Mouse (Mus musculus) kidney, adult 2 months (tissue): ENCODE measurements around the gene S1pr2. TPM values are rescaled to one million over a fixed set of nuclear protein-coding genes. Genes with fewer than 3 reads are reported as not detected.
A peak's percentile ranks its signal among the peaks of the same experiment; 100 is the strongest.
"Not testable (repeated sequence)": the region's sequence is repeated elsewhere in the genome, so short reads cannot be mapped to it uniquely, and the experiment has no call there.

ENCODE experiments used
- DNase-seq: peaks from one replicate; pipeline ENCODE4 v3.0.0; 2021
- H3K27ac ChIP-seq: fragments of 200-500 bp; 2 replicates; pipeline ENCODE4 v1.5.1; 2012; ENCODE audit warnings: low read depth, low read length, control low read depth, inconsistent platforms; ENCODE audit not compliant: insufficient read depth
- H3K27me3 ChIP-seq: fragments of 200-500 bp; replicated peaks from 2 replicates; pipeline ENCODE4 v1.6.1; 2012; ENCODE audit warnings: mild to moderate bottlenecking, moderate library complexity, low read length, inconsistent platforms; ENCODE audit not compliant: control insufficient read depth, insufficient read depth
- H3K36me3 ChIP-seq: fragments of 200-500 bp; 2 replicates; pipeline ENCODE4 v1.6.1; 2012; ENCODE audit warnings: mild to moderate bottlenecking, moderate library complexity, low read length, inconsistent platforms; ENCODE audit not compliant: control insufficient read depth, insufficient read depth
- H3K4me1 ChIP-seq: fragments of 200-500 bp; 2 replicates; pipeline ENCODE4 v1.6.1; 2011; ENCODE audit warnings: low read length; ENCODE audit not compliant: control insufficient read depth, insufficient read depth
- H3K4me3 ChIP-seq: fragments of 200-500 bp; 2 replicates; pipeline ENCODE4 v1.5.1; 2011; ENCODE audit warnings: mild to moderate bottlenecking, low read depth, low read length, control low read depth; ENCODE audit not compliant: insufficient read depth
- CTCF ChIP-seq: fragments of 200-500 bp; conservative IDR thresholded peaks from 2 replicates; pipeline ENCODE4 v1.5.1; 2011; ENCODE audit warnings: low read depth, mild to moderate bottlenecking, control low read depth, low read length, moderate library complexity, mixed read lengths; ENCODE audit not compliant: insufficient read depth, insufficient read length
- POLR2A ChIP-seq: fragments of 200-500 bp; IDR thresholded peaks from one replicate; pipeline ENCODE4 v1.6.1; 2011; ENCODE audit warnings: low read depth, low read length, control low read depth
- WGBS: fragments of 180-500 bp; shearing (Covaris S2); methylation state at CpG from one replicate; pipeline ENCODE4 v1.1.7; 2018; 5-methylcytosine and 5-hydroxymethylcytosine counted together
- polyA plus RNA-seq: library from polyadenylated mRNA; depleted of rRNA; stranded (reverse); fragments of >200 nt; gene quantifications from 2 replicates; pipeline ENCODE4 v1.2.3, GENCODE M21; 2012

Gene S1pr2
- polyA plus RNA-seq, 1 experiment = 3.5 TPM

- Histone ChIP-seq H3K36me3 (no peaks in the 10 kb centered on the region), H3K4me1 (no peaks in the 10 kb centered on the region), H3K4me3 (peak overlapping the region; percentile 45), H3K27ac (no peak overlapping the region), H3K27me3 (no peaks in the 10 kb centered on the region)
- TF ChIP-seq CTCF = no peak
- TF ChIP-seq POLR2A = no peak
- DNase-seq = no peak
- 8% methylated on average over 17 of the region's 17 CpGs for WGBS
Observed at GRCm38 (mm10) chr9:21016331-21017176, 40.0 kb upstream of the S1pr2 start.

- H3K4me3 ChIP-seq = peak within 1 kb of the TSS; percentile 45
- TF ChIP-seq POLR2A (peak; percentile 95), CTCF (no peak)
- peak; percentile 93 for DNase-seq
- no peaks in the 10 kb centered on the region for H3K4me1 ChIP-seq
- no peaks in the 10 kb centered on the region for H3K27me3 ChIP-seq
- WGBS = 1% methylated on average over 30 of the region's 30 CpGs
- peak within 1 kb of the TSS; percentile 79 for H3K27ac ChIP-seq
- H3K36me3 ChIP-seq = no peaks in the 10 kb centered on the region
Observed at GRCm38 (mm10) chr9:21015571-21016130, 39.1 kb upstream of the S1pr2 start, which contains the start of gene Icam1. TSS of gene Icam1 (plus strand) at chr9:21015985.

- Histone ChIP-seq H3K36me3 (no peaks in the 10 kb centered on the region), H3K4me3 (peak overlapping the region; percentile 45), H3K27me3 (no peaks in the 10 kb centered on the region), H3K4me1 (no peaks in the 10 kb centered on the region), H3K27ac (peak overlapping the region; percentile 79; the same call in 1 of the 2 replicates)
- WGBS = 8% methylated on average over 29 of the region's 29 CpGs
- DNase-seq = peak; percentile 86
- TF ChIP-seq CTCF = no peak
- TF ChIP-seq POLR2A = no peak
Observed at GRCm38 (mm10) chr9:21014691-21015570, 38.4 kb upstream of the S1pr2 start.

- no peaks in the 10 kb centered on the region for H3K4me1 ChIP-seq
- 29% methylated on average over 1 of the region's 1 CpGs for WGBS
- no peaks in the 10 kb centered on the region for H3K36me3 ChIP-seq
- TF ChIP-seq CTCF (no peak), POLR2A (no peak)
- peak overlapping the region; percentile 33 for H3K27ac ChIP-seq
- no peak overlapping the region for H3K4me3 ChIP-seq
- H3K27me3 ChIP-seq = no peaks in the 10 kb centered on the region
- DNase-seq = no peak
Observed at GRCm38 (mm10) chr9:21012368-21012767, 35.8 kb upstream of the S1pr2 start.

GRCm38 (mm10) chr9:21011846-21012312 lies 35.3 kb upstream of the S1pr2 start:
- Histone ChIP-seq H3K27ac (peak overlapping the region; percentile 28; the same call in 1 of the 2 replicates), H3K36me3 (no peaks in the 10 kb centered on the region), H3K27me3 (no peaks in the 10 kb centered on the region), H3K4me3 (no peak overlapping the region), H3K4me1 (no peaks in the 10 kb centered on the region)
- no peak for TF ChIP-seq CTCF
- DNase-seq = peak; percentile 80
- 37% methylated on average over 5 of the region's 5 CpGs for WGBS

- WGBS = 70% methylated on average over 9 of the region's 9 CpGs
- H3K27me3 ChIP-seq, H3K27ac ChIP-seq, DNase-seq, H3K36me3 ChIP-seq, H3K4me1 ChIP-seq, H3K4me3 ChIP-seq: not testable (repeated sequence)
Observed at GRCm38 (mm10) chr9:21010939-21011541, 34.5 kb upstream of the S1pr2 start.
